Mouse (Mus musculus) lung, postnatal 0 days (tissue): Measurements from ENCODE around the gene Pdcd10. TPM values are rescaled to one million over a fixed set of nuclear protein-coding genes. Genes with fewer than 3 reads are reported as not detected.

Source experiments
- ATAC-seq: fragments of 200-750 bp; cut with Nextera tagmentation; 2 replicates; pipeline ENCODE4 v1.8.0; 2017; ENCODE audit warnings: moderate library complexity
- DNase-seq: peaks from one replicate; pipeline ENCODE4 v3.0.0-alpha.2; 2016; ENCODE audit warnings: low spot score
- H3K27ac ChIP-seq: fragments of 300-500 bp; sonication (generic); 2 replicates; pipeline ENCODE4 v1.5.1; 2014; ENCODE audit warnings: antibody characterized with exemption, mild to moderate bottlenecking, low read length, mixed read lengths
- H3K27me3 ChIP-seq: fragments of 300-500 bp; sonication (generic); replicated peaks from 2 replicates; pipeline ENCODE4 v1.6.1; 2014; ENCODE audit warnings: low read length, mixed read lengths; ENCODE audit not compliant: insufficient read depth
- H3K36me3 ChIP-seq: fragments of 300-500 bp; sonication (generic); 2 replicates; pipeline ENCODE4 v1.6.1; 2014; ENCODE audit warnings: low read length, mixed read lengths; ENCODE audit not compliant: insufficient read depth
- H3K4me1 ChIP-seq: fragments of 300-500 bp; sonication (generic); 2 replicates; pipeline ENCODE4 v1.6.1; 2014; ENCODE audit warnings: antibody characterized with exemption, low read depth, low read length, mixed read lengths; ENCODE audit not compliant: insufficient read depth
- H3K4me2 ChIP-seq: fragments of 300-500 bp; sonication (generic); replicated peaks from 2 replicates; pipeline ENCODE4 v1.6.1; 2014; ENCODE audit warnings: low read depth, mild to moderate bottlenecking, low read length, moderate library complexity, mixed read lengths
- H3K4me3 ChIP-seq: fragments of 300-500 bp; sonication (generic); 2 replicates; pipeline ENCODE4 v1.5.1; 2014; ENCODE audit warnings: low read depth, low read length
- H3K9ac ChIP-seq: fragments of 300-500 bp; sonication (generic); replicated peaks from 2 replicates; pipeline ENCODE4 v1.6.1; 2014; ENCODE audit warnings: low read depth, mild to moderate bottlenecking
- H3K9me3 ChIP-seq: fragments of 300-500 bp; sonication (generic); 2 replicates; pipeline ENCODE4 v1.6.1; 2016; ENCODE audit warnings: low read length, mixed read lengths
- CTCF ChIP-seq: IDR thresholded peaks from 2 replicates; pipeline ENCODE4 v1.5.1; 2016; ENCODE audit warnings: antibody characterized with exemption, mild to moderate bottlenecking
- EP300 ChIP-seq: IDR thresholded peaks from 2 replicates; pipeline ENCODE4 v1.6.1; 2016; ENCODE audit warnings: antibody characterized with exemption, mild to moderate bottlenecking, control low read depth
- WGBS: fragments of 180-500 bp; shearing (Covaris S2); extraction: QIAGEN DNeasy Blood & Tissue Kit; methylation state at CpG from one replicate; pipeline ENCODE4 v1.1.7; 2014; 5-methylcytosine and 5-hydroxymethylcytosine counted together
- polyA plus RNA-seq: library from polyadenylated mRNA; unstranded; fragments of >200 nt; fragmentation: Nextera tagmentation; extraction: Ambion mirVana; gene quantifications from 2 replicates; pipeline ENCODE4 v1.2.1, GENCODE M21; 2015

The Pdcd10 gene
- polyA plus RNA-seq, 1 experiment from 2014 or later, result 123 TPM

GRCm38 (mm10) chr3:75557292-75557691, 636 bp upstream of the Pdcd10 start, which contains the start of gene Serpini1:
Serpini1 (plus strand) TSS chr3:75557547.
- peak; percentile 97 for DNase-seq
- peak; percentile 91 for ATAC-seq
- no peaks in the 10 kb centered on the region for H3K36me3 ChIP-seq
- H3K9ac ChIP-seq, result peak within 1 kb of the TSS; percentile 75
- WGBS, result under 1% methylated on average over 19 of the region's 19 CpGs
- H3K4me3 ChIP-seq, result peak within 1 kb of the TSS; percentile 70
- TF ChIP-seq EP300 (no peak), CTCF (no peak)
- H3K27ac ChIP-seq, result peak within 1 kb of the TSS; percentile 92
- H3K4me2 ChIP-seq, result peak within 1 kb of the TSS; percentile 67
- H3K4me1 ChIP-seq, result no peaks in the 10 kb centered on the region; the same call in 1 of the 2 replicates
- H3K9me3 ChIP-seq, result no peaks in the 10 kb centered on the region
- no peaks in the 10 kb centered on the region for H3K27me3 ChIP-seq

- H3K27me3 ChIP-seq, result no peaks in the 10 kb centered on the region
- H3K4me3 ChIP-seq, result peak overlapping the region; percentile 70
- peak overlapping the region; percentile 67 for H3K4me2 ChIP-seq
- no peaks in the 10 kb centered on the region for H3K9me3 ChIP-seq
- peak overlapping the region; percentile 92 for H3K27ac ChIP-seq
- TF ChIP-seq EP300 (no peak), CTCF (no peak)
- WGBS, result under 1% methylated on average over 36 of the region's 36 CpGs
- peak; percentile 81 for DNase-seq
- peak; percentile 25 for ATAC-seq
- no peaks in the 10 kb centered on the region; the same call in 1 of the 2 replicates for H3K4me1 ChIP-seq
- peak overlapping the region; percentile 75 for H3K9ac ChIP-seq
- H3K36me3 ChIP-seq, result no peaks in the 10 kb centered on the region
Measured at GRCm38 (mm10) chr3:75556121-75556694, 448 bp downstream of the Pdcd10 start.

- H3K27me3 ChIP-seq, result no peaks in the 10 kb centered on the region
- DNase-seq, result no peak
- H3K4me3 ChIP-seq, result no peak overlapping the region
- TF ChIP-seq CTCF (no peak), EP300 (no peak)
- no peaks in the 10 kb centered on the region for H3K36me3 ChIP-seq
- no peak overlapping the region for H3K4me2 ChIP-seq
- H3K27ac ChIP-seq, result no peak overlapping the region
- no peak overlapping the region for H3K9ac ChIP-seq
- no peak for ATAC-seq
- no peaks in the 10 kb centered on the region for H3K9me3 ChIP-seq
- no peaks in the 10 kb centered on the region; the same call in 1 of the 2 replicates for H3K4me1 ChIP-seq
Measured at GRCm38 (mm10) chr3:75551248-75551647, 5.4 kb downstream of the Pdcd10 start.

GRCm38 (mm10) chr3:75544287-75544686, 12.4 kb downstream of the Pdcd10 start:
- no peaks in the 10 kb centered on the region for H3K9me3 ChIP-seq
- no peaks in the 10 kb centered on the region for H3K36me3 ChIP-seq
- no peak for ATAC-seq
- DNase-seq, result no peak
- no peak overlapping the region for H3K9ac ChIP-seq
- no peak overlapping the region for H3K4me3 ChIP-seq
- TF ChIP-seq EP300, result no peak
- TF ChIP-seq CTCF, result no peak
- H3K4me2 ChIP-seq, result no peak overlapping the region
- no peaks in the 10 kb centered on the region for H3K27me3 ChIP-seq
- H3K27ac ChIP-seq, result no peak overlapping the region
- H3K4me1 ChIP-seq, result no peaks in the 10 kb centered on the region
- 91% methylated on average over 1 of the region's 1 CpGs for WGBS

GRCm38 (mm10) chr3:75542852-75543251, 13.8 kb downstream of the Pdcd10 start:
- H3K4me2 ChIP-seq, result no peak overlapping the region
- H3K4me1 ChIP-seq, result no peaks in the 10 kb centered on the region
- ATAC-seq (no peak), DNase-seq (no peak)
- TF ChIP-seq EP300 (no peak), CTCF (no peak)
- no peak overlapping the region for H3K27ac ChIP-seq
- H3K27me3 ChIP-seq, result no peaks in the 10 kb centered on the region
- 84% methylated on average over 3 of the region's 3 CpGs for WGBS
- H3K4me3 ChIP-seq, result no peak overlapping the region
- no peaks in the 10 kb centered on the region for H3K9me3 ChIP-seq
- no peaks in the 10 kb centered on the region for H3K36me3 ChIP-seq
- H3K9ac ChIP-seq, result no peak overlapping the region

GRCm38 (mm10) chr3:75541259-75541658, 15.4 kb downstream of the Pdcd10 start:
- Histone ChIP-seq H3K4me2 (no peak overlapping the region), H3K27me3 (no peaks in the 10 kb centered on the region), H3K9me3 (no peaks in the 10 kb centered on the region), H3K4me3 (no peak overlapping the region), H3K36me3 (no peaks in the 10 kb centered on the region), H3K4me1 (no peaks in the 10 kb centered on the region), H3K27ac (no peak overlapping the region), H3K9ac (no peak overlapping the region)
- no peak for TF ChIP-seq EP300
- no peak for TF ChIP-seq CTCF
- ATAC-seq, result no peak
- 93% methylated on average over 4 of the region's 4 CpGs for WGBS
- no peak for DNase-seq
